Mouse (Mus musculus): ENCODE data around the gene Syne1. TPM values are rescaled to one million over a fixed set of nuclear protein-coding genes. Genes with fewer than 3 reads are reported as not detected.
A peak's percentile ranks its signal among the peaks of the same experiment; 100 is the strongest.

Syne1 gene
- total and polyA plus RNA-seq, 2 experiments from 2014 or later, result 18.7 to 93.3 TPM

DNA sequence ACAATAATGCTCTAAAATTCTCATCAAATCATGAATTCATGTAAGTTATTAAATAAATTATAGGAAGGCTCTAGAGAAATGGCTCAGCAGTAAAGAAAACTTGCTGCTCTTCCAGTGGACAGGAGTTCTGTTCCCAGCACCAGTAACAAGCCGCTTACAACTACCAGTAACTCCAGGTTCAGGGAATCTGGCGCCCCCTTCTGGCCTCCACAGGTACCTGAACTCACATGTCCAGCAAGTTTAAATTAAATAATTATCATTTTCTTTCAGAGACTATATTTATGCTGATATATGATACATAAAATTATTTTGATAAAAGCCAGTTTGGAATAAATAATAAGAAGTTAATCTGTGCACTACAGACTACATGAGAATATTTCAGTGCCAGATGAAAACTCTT lies 22.0 kb upstream of the Syne1 start:
- H3K27me3 ChIP-seq (ENCODE audit: insufficient read depth, low read length), result no peaks in the 10 kb centered on the region
- 58% methylated on average over 2 of the region's 2 CpGs for WGBS
- no peaks in the 10 kb centered on the region for H3K4me1 ChIP-seq (ENCODE audit: insufficient read depth, low read length)
- ATAC-seq, result no peak
- no peak overlapping the region for H3K4me3 ChIP-seq (ENCODE audit: low read length)
- H3K4me2 ChIP-seq (ENCODE audit: low read depth, low read length), result no peak overlapping the region
- no peak for DNase-seq (ENCODE audit: low spot score)
- no peaks in the 10 kb centered on the region for H3K36me3 ChIP-seq (ENCODE audit: insufficient read depth, low read length)
- no peak for TF ChIP-seq CTCF (IDR thresholded peaks at IDR 0.05; ENCODE audit: low read depth)
- no peak overlapping the region for H3K9ac ChIP-seq (replicated peaks; ENCODE audit: low read length)
- no peaks in the 10 kb centered on the region for H3K9me3 ChIP-seq (ENCODE audit: low read length)
- no peak overlapping the region for H3K27ac ChIP-seq

DNA sequence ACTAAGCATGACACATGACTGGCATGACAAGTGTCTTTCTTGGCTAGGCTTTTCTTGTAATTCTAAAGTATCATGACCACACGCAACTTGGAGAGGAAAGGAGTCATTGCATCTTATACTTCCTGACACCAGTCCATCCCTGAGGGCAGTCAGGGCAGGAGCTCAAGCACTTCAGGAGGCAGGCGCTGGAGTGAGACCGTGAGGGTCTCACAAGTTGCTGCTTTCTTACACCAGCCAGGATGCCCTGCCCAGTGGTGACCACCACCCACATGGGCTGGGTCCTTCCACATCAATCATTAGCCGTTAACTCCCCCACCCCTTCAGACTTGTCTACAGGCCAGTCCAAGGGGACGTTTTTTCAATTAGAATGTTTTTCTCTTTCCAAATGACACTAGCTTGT lies 20.1 kb upstream of the Syne1 start:
- H3K4me3 ChIP-seq (ENCODE audit: low read length), result no peak overlapping the region
- no peaks in the 10 kb centered on the region for H3K4me1 ChIP-seq (ENCODE audit: insufficient read depth, low read length)
- H3K36me3 ChIP-seq (ENCODE audit: insufficient read depth, low read length), result no peaks in the 10 kb centered on the region
- no peak overlapping the region for H3K27ac ChIP-seq
- no peak for TF ChIP-seq CTCF (IDR thresholded peaks at IDR 0.05; ENCODE audit: low read depth)
- no peak overlapping the region for H3K4me2 ChIP-seq (ENCODE audit: low read depth, low read length)
- no peaks in the 10 kb centered on the region for H3K27me3 ChIP-seq (ENCODE audit: insufficient read depth, low read length)
- 75% methylated on average over 5 of the region's 5 CpGs for WGBS
- ATAC-seq, result no peak
- H3K9ac ChIP-seq (replicated peaks; ENCODE audit: low read length), result no peak overlapping the region
- DNase-seq (ENCODE audit: low spot score), result no peak
- no peaks in the 10 kb centered on the region for H3K9me3 ChIP-seq (ENCODE audit: low read length)

DNA sequence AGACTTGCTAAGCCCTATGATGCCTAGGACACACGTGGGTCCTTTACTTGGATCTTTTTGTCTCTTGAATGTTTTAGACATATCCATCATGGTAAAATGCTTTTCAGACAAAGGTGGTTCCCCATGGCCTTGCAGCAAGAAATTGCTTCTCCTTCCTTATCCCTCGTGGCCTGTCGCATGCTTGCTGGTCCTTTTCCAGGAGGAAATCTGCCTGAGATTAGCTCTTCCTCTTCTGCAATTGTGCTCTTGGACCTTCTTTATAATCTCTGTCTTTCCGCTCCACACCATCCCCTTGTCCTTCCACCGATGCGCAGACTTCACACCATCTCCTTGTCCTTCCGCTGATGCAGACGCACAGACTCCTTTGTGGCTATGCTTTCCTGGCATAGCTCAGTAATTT lies 18.8 kb upstream of the Syne1 start:
- Histone ChIP-seq H3K9me3 (ENCODE audit: low read length) (no peaks in the 10 kb centered on the region), H3K27ac (no peak overlapping the region), H3K27me3 (ENCODE audit: insufficient read depth, low read length) (no peaks in the 10 kb centered on the region), H3K4me1 (ENCODE audit: insufficient read depth, low read length) (no peaks in the 10 kb centered on the region), H3K4me3 (ENCODE audit: low read length) (no peak overlapping the region), H3K9ac (replicated peaks; ENCODE audit: low read length) (no peak overlapping the region), H3K36me3 (ENCODE audit: insufficient read depth, low read length) (no peaks in the 10 kb centered on the region), H3K4me2 (ENCODE audit: low read depth, low read length) (no peak overlapping the region)
- DNase-seq (ENCODE audit: low spot score), result no peak
- no peak for ATAC-seq
- WGBS, result 89% methylated on average over 8 of the region's 8 CpGs
- no peak for TF ChIP-seq CTCF (IDR thresholded peaks at IDR 0.05; ENCODE audit: low read depth)

DNA sequence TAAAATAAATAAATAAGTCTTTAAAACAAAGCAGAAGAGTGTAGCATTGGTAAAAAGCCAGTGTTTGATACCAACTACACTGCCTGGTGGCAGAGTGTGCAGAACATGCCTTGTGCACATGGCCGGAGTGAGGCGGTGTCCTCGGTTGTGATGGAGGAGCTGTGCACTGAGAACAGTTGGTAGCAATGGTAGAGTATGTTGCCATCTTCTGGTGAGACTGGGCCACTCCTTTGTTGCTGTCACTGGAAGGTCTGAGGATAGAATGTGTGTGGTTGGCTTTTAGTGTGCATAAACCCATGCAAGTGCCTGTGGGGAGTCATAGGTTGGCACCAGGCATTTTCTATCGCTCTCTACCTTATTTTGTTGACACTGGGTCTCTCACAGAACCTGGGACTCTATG lies 17.7 kb upstream of the Syne1 start:
- 85% methylated on average over 4 of the region's 4 CpGs for WGBS
- Histone ChIP-seq H3K9me3 (ENCODE audit: low read length) (no peaks in the 10 kb centered on the region), H3K4me3 (ENCODE audit: low read length) (no peak overlapping the region), H3K9ac (replicated peaks; ENCODE audit: low read length) (no peak overlapping the region), H3K36me3 (ENCODE audit: insufficient read depth, low read length) (no peaks in the 10 kb centered on the region), H3K27me3 (ENCODE audit: insufficient read depth, low read length) (no peaks in the 10 kb centered on the region), H3K4me1 (ENCODE audit: insufficient read depth, low read length) (no peaks in the 10 kb centered on the region), H3K4me2 (ENCODE audit: low read depth, low read length) (no peak overlapping the region), H3K27ac (no peak overlapping the region)
- DNase-seq (ENCODE audit: low spot score) (no peak), ATAC-seq (no peak)
- TF ChIP-seq CTCF (IDR thresholded peaks at IDR 0.05; ENCODE audit: low read depth), result 0 out of 2 replicates have a peak, but pooled peaks have one; percentile 2

DNA sequence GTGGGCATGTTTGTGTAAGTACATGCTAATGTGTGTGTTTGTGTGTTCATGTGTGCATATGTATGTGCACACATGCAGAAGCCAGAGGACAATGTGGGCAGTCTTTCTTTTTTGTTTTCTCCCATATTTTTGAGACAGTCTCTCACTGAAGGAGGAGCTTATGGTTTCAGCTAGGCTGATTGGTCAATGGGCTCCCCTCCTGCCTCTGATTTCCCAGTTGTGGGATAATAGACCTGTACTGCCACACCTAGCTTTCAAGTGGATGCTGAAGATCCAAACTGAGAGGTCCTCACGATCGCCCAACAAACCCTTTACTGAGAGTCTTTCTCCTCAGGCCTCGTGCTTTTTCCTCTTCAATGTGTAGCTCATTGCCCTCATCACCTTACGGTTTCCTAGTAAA lies 10.4 kb upstream of the Syne1 start:
- WGBS, result 93% methylated on average over 4 of the region's 4 CpGs
- ATAC-seq, result no peak
- H3K27me3 ChIP-seq (ENCODE audit: insufficient read depth, low read length), result no peaks in the 10 kb centered on the region
- no peak for DNase-seq (ENCODE audit: low spot score)
- H3K4me3 ChIP-seq (ENCODE audit: low read length), result no peak overlapping the region
- H3K36me3 ChIP-seq (ENCODE audit: insufficient read depth, low read length), result no peaks in the 10 kb centered on the region
- H3K4me2 ChIP-seq (ENCODE audit: low read depth, low read length), result no peak overlapping the region
- H3K9me3 ChIP-seq (ENCODE audit: low read length), result no peaks in the 10 kb centered on the region
- H3K4me1 ChIP-seq (ENCODE audit: insufficient read depth, low read length), result no peaks in the 10 kb centered on the region
- no peak overlapping the region for H3K9ac ChIP-seq (replicated peaks; ENCODE audit: low read length)
- no peak overlapping the region for H3K27ac ChIP-seq
- TF ChIP-seq CTCF (IDR thresholded peaks at IDR 0.05; ENCODE audit: low read depth), result no peak

DNA sequence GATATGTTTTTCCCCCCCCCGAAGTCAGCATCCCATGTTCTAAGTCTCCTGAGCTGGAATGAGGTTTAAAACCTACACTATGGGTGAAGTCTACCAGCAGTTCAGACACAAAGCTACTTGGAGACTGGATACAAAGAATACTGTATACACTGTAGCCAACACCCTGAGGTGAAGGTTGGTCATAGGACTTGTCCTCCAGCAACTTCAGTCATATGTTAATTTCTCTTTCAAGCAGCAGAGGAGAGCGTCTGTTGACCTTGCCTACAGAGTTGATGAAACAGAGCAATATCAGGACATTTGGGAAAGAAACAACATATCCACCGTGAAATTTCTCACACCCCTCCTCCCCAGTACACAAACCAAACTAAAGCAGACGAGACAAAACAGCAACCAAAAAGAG lies 9.2 kb upstream of the Syne1 start:
- no peak for ATAC-seq
- Histone ChIP-seq H3K4me3 (ENCODE audit: low read length) (no peak overlapping the region), H3K4me1 (ENCODE audit: insufficient read depth, low read length) (no peaks in the 10 kb centered on the region), H3K9me3 (ENCODE audit: low read length) (no peaks in the 10 kb centered on the region), H3K36me3 (ENCODE audit: insufficient read depth, low read length) (no peaks in the 10 kb centered on the region), H3K27ac (no peak overlapping the region), H3K27me3 (ENCODE audit: insufficient read depth, low read length) (no peaks in the 10 kb centered on the region), H3K9ac (replicated peaks; ENCODE audit: low read length) (no peak overlapping the region), H3K4me2 (ENCODE audit: low read depth, low read length) (no peak overlapping the region)
- no peak for DNase-seq (ENCODE audit: low spot score)
- WGBS, result 78% methylated on average over 4 of the region's 4 CpGs
- no peak for TF ChIP-seq CTCF (IDR thresholded peaks at IDR 0.05; ENCODE audit: low read depth)

GRCm38 (mm10) chr10:5558808-5559207 lies 7.5 kb upstream of the Syne1 start:
- no peaks in the 10 kb centered on the region for H3K9me3 ChIP-seq (ENCODE audit: low read length)
- no peaks in the 10 kb centered on the region for H3K27me3 ChIP-seq (ENCODE audit: insufficient read depth, low read length)
- DNase-seq (ENCODE audit: low spot score) (no peak), ATAC-seq (no peak)
- H3K27ac ChIP-seq, result no peak overlapping the region
- no peaks in the 10 kb centered on the region for H3K36me3 ChIP-seq (ENCODE audit: insufficient read depth, low read length)
- no peaks in the 10 kb centered on the region for H3K4me1 ChIP-seq (ENCODE audit: insufficient read depth, low read length)
- TF ChIP-seq CTCF (IDR thresholded peaks at IDR 0.05; ENCODE audit: low read depth), result no peak
- H3K4me3 ChIP-seq (ENCODE audit: low read length), result no peak overlapping the region
- no peak overlapping the region for H3K9ac ChIP-seq (replicated peaks; ENCODE audit: low read length)
- H3K4me2 ChIP-seq (ENCODE audit: low read depth, low read length), result no peak overlapping the region
